Mouse (Mus musculus): ENCODE data around the gene Mogs.

The Mogs gene

GRCm38 (mm10) chr6:83095968-83096367 lies 19.3 kb upstream of the Mogs start:
- no peak for DNase-seq (ENCODE audit: low read depth, low spot score)

GRCm38 (mm10) chr6:83098411-83098810 lies 16.9 kb upstream of the Mogs start:
- DNase-seq (ENCODE audit: low read depth, low spot score), result no peak

- peak; percentile 83 for DNase-seq (ENCODE audit: low read depth, low spot score)
Observed at GRCm38 (mm10) chr6:83101316-83101687, 14.0 kb upstream of the Mogs start, which contains the start of the genes Ccdc142 and Gm42688. Ccdc142 (plus strand) TSS chr6:83101601. Gm42688 (plus strand) TSS chr6:83101617.

GRCm38 (mm10) chr6:83101688-83102556 lies 13.4 kb upstream of the Mogs start:
- no peak for DNase-seq (ENCODE audit: low read depth, low spot score)

GRCm38 (mm10) chr6:83103130-83103650 lies 12.1 kb upstream of the Mogs start:
- DNase-seq (ENCODE audit: low read depth, low spot score), result no peak

- no peak for DNase-seq (ENCODE audit: low read depth, low spot score)
Observed at GRCm38 (mm10) chr6:83104158-83104557, 11.1 kb upstream of the Mogs start.

GRCm38 (mm10) chr6:83107566-83108400 lies 7.5 kb upstream of the Mogs start:
- DNase-seq (ENCODE audit: low read depth, low spot score), result no peak

- no peak for DNase-seq (ENCODE audit: low read depth, low spot score)
Observed at GRCm38 (mm10) chr6:83108762-83109668, 6.3 kb upstream of the Mogs start, which contains the start of gene Mrpl53. Mrpl53 (plus strand) TSS chr6:83109040.

GRCm38 (mm10) chr6:83111510-83112136 lies 3.7 kb upstream of the Mogs start:
- no peak for DNase-seq (ENCODE audit: low read depth, low spot score)

- no peak for DNase-seq (ENCODE audit: low read depth, low spot score)
Observed at GRCm38 (mm10) chr6:83115682-83116372, 531 bp downstream of the Mogs start.

- no peak for DNase-seq (ENCODE audit: low read depth, low spot score)
Observed at GRCm38 (mm10) chr6:83116373-83117164, 1.3 kb downstream of the Mogs start.

- DNase-seq (ENCODE audit: low read depth, low spot score), result no peak
Observed at GRCm38 (mm10) chr6:83117165-83117438, 1.8 kb downstream of the Mogs start.

- DNase-seq (ENCODE audit: low read depth, low spot score), result no peak
Observed at GRCm38 (mm10) chr6:83117616-83118015, 2.3 kb downstream of the Mogs start.

- no peak for DNase-seq (ENCODE audit: low read depth, low spot score)
Observed at GRCm38 (mm10) chr6:83118369-83118768, 3.1 kb downstream of the Mogs start.

- DNase-seq (ENCODE audit: low read depth, low spot score), result no peak
Observed at GRCm38 (mm10) chr6:83118825-83119733, 3.8 kb downstream of the Mogs start.

GRCm38 (mm10) chr6:83119734-83120051 lies 4.4 kb downstream of the Mogs start:
- no peak for DNase-seq (ENCODE audit: low read depth, low spot score)

GRCm38 (mm10) chr6:83120930-83121862 lies 5.9 kb downstream of the Mogs start, which contains the start of gene Wbp1:
Wbp1 (minus strand) TSS chr6:83121559.
- peak; percentile 99 for DNase-seq (ENCODE audit: low read depth, low spot score)

Data from brain, embryonic 18.5 days (tissue).